In genomic region chr6:100539698-100540097, GRCm38 (mm10) we compare ENCODE assay signal across 10 mouse cellular contexts.
DNase-seq lines count a peak whose midpoint lies in the region; TF ChIP-seq lines count a peak whose summit lies in the region.
"Had no signal": no experiment of that assay in that cellular context is flagged by ENCODE, and none has a peak within 500 bp of the region (broad histone marks: within the 10 kb centered on the region; RNA-seq: fewer than 3 reads in every experiment).

No protein-coding gene starts in this region.

- H3K4me1 ChIP-seq in spleen, adult 2 months (ENCODE audit: control insufficient read depth, insufficient read depth, insufficient read length) = no peaks in the 10 kb centered on the region
- H3K4me1 ChIP-seq: embryonic facial prominence, embryonic 12.5 days had no signal

- 46% methylated on average over 4 of the region's 4 CpGs for WGBS in spleen, adult 2 months

- TF ChIP-seq POLR2A in spleen, adult 2 months (IDR thresholded peaks at IDR 0.05; ENCODE audit: low read depth, low read length) = no peak
- TF ChIP-seq POLR2A in brain, embryonic 14.5 days (IDR thresholded peaks at IDR 0.05; ENCODE audit: borderline replicate concordance, extremely low read depth, insufficient read depth, insufficient read length, poor library complexity, severe bottlenecking) = no peak

- H3K4me3 ChIP-seq in spleen, adult 2 months (ENCODE audit: extremely low read depth, insufficient read depth, insufficient read length) = no peak overlapping the region
- H3K4me3 ChIP-seq: embryonic facial prominence, embryonic 12.5 days had no signal

- H3K27ac ChIP-seq in spleen, adult 2 months (ENCODE audit: insufficient read depth, low read length) = no peak overlapping the region
- H3K27ac ChIP-seq: embryonic facial prominence, embryonic 12.5 days; macrophage had no signal

- no peaks in the 10 kb centered on the region for H3K36me3 ChIP-seq in spleen, adult 2 months (ENCODE audit: control insufficient read depth, insufficient read depth, low read length)
- H3K36me3 ChIP-seq: embryonic facial prominence, embryonic 12.5 days had no signal

- DNase-seq in gastrocnemius, postnatal 10 days = peak; percentile 29
- DNase-seq in gastrocnemius, postnatal 14 days = no peak
- DNase-seq in spleen, adult 2 months (ENCODE audit: low read depth in 1 of 2, low spot score in 2 of 2) = peak in 1 of 2 experiments; percentile 7
- no peak for DNase-seq in spleen, postnatal 4 days (ENCODE audit: low spot score in 2 of 2)
- DNase-seq in brain, embryonic 14.5 days (ENCODE audit: low read depth) = no peak
- peak; percentile 35 for DNase-seq in thymus, postnatal 14 days
- no peak for DNase-seq in yolk sac, embryonic 10.5 days (ENCODE audit: low spot score)
- DNase-seq in right cerebral cortex, adult 18-20 months = no peak

- no peaks in the 10 kb centered on the region for H3K27me3 ChIP-seq in spleen, adult 2 months (ENCODE audit: control insufficient read depth, insufficient read depth, low read length)

- intact Hi-C loops in gastrocnemius, postnatal 14 days (cut with DNase I; ENCODE audit: low total_unique reads) = no loop called here

- TF ChIP-seq CTCF in spleen, adult 2 months (IDR thresholded peaks at IDR 0.05; ENCODE audit: extremely low read depth, insufficient read depth, insufficient read length, insufficient replicate concordance) = peak; percentile 25; the same call in 1 of the 2 replicates
- peak; percentile 38; the same call in 1 of the 2 replicates for TF ChIP-seq CTCF in brain, embryonic 14.5 days (IDR thresholded peaks at IDR 0.05; ENCODE audit: borderline replicate concordance, extremely low read depth, insufficient read depth, insufficient read length)

Comparison
In these comparisons a context has a peak if more than half of its experiments do, and no peak if none do; other contexts are left out.
1. DNase-seq: peak in gastrocnemius, postnatal 10 days (single experiment) and thymus, postnatal 14 days (single experiment); none in gastrocnemius, postnatal 14 days (single experiment), spleen, postnatal 4 days (0 of 2), brain, embryonic 14.5 days (single experiment), yolk sac, embryonic 10.5 days (single experiment) and right cerebral cortex, adult 18-20 months (single experiment).